Mouse (Mus musculus): Measurements from ENCODE around the gene Pdgfa. TPM values are rescaled to one million over a fixed set of nuclear protein-coding genes. Genes with fewer than 3 reads are reported as not detected.

Gene Pdgfa
- polyA plus RNA-seq, 1 experiment from 2014 or later = 46.0 TPM

DNA sequence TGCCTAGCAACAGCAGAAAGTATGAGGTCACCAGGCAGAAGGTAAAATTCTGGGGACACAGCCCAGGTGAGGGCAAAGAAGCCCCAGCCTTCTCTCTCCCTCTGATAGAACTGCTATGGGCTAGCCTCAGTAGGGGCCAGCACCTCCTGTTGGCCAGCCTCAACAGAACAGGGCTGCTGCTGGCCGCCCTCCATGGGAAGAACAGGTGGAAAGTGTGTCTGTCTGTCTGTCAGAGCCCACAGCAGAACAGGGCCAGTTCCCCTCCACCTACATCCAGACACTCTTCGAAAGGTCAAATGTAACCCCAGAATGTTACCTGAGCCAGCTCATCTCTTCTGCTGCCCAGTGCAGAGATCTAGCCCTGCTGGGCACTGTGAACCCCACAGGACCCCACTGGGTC, 45.9 kb downstream of the Pdgfa start:
- no peak for ATAC-seq (replicated peaks; ENCODE audit: insufficient number of reproducible peaks, insufficient read depth, low FRiP score, low read depth)
- Histone ChIP-seq H3K27ac (no peak overlapping the region), H3K9ac (no peak overlapping the region), H3K4me2 (no peak overlapping the region), H3K9me3 (replicated peaks) (no peaks in the 10 kb centered on the region), H3K4me1 (replicated peaks) (peaks cover 46% of the 10 kb centered on the region), H3K27me3 (no peaks in the 10 kb centered on the region), H3K36me3 (no peaks in the 10 kb centered on the region), H3K4me3 (no peak overlapping the region)
- 89% methylated on average over 2 of the region's 2 CpGs for WGBS

DNA sequence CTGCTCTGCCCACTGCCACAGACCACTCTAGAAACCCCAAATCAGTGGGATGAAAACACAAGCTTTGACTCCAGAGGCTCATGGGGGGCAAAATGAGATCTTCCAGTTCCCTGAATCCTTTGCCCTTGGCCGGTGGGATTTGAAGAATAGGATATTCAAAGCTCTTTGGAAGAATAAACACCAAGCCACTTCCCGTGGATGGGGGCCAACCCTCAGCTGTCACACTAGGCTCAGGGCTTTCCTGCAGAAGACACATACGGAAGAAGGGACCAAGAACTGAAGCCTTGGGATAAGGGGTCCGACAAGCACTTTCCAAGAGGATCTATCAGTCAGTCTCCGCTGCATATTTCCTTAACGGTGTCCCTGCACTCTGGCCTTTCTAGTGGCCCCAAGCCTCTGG, 48.0 kb downstream of the Pdgfa start:
- Histone ChIP-seq H3K4me1 (replicated peaks) (peaks cover 52% of the 10 kb centered on the region), H3K4me2 (no peak overlapping the region), H3K27ac (peak overlapping the region; percentile 98), H3K27me3 (no peaks in the 10 kb centered on the region), H3K4me3 (no peak overlapping the region), H3K36me3 (no peaks in the 10 kb centered on the region), H3K9ac (no peak overlapping the region), H3K9me3 (replicated peaks) (no peaks in the 10 kb centered on the region)
- WGBS = 59% methylated on average over 6 of the region's 6 CpGs
- ATAC-seq (replicated peaks; ENCODE audit: insufficient number of reproducible peaks, insufficient read depth, low FRiP score, low read depth) = no peak

DNA sequence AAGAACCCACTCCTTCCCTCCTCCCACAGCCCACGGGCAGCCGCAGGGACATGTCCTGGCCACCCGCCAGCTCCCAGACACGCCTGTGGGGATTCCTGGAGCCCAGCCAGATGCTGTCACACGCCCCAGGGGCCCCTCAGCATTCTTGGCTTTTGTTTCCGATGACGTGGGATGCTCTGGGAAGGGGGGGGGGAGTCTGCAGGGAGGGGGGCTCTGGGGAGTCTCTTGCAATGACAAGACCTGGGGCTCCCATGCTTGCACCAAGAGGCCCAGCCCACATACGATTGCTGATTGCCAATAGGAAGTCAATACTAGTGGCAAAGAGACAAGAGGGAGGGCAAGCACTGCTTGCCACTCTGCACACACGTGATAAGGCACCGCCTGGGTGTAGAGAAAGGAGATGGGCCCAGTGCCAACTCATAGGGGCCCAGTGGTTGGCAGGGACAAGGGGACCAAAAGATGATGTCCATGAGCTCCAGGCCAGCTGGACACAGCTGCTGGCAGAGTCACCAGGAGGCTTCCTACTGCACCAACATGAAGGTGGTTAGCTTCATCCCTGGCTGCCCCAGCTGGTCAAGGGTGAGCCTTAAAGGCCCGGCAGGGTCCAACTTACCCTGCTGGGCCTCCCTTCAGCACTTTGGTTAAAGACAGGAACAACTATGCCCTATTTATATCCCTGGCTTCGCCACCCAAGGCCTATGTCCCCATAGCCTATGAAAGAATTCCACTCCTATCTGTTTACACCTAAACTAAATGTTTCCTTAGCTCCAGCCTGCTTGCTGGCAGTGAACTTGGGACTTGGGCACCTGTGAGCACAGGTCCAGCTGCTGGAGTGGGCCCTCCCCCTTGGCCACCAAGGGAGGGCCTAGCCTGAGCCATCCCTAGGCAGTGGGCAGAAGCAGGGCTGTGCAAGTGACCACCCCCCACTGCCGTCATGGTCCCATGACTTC, 48.9 kb downstream of the Pdgfa start:
- H3K27ac ChIP-seq = peak overlapping the region; percentile 98
- H3K27me3 ChIP-seq = no peaks in the 10 kb centered on the region
- no peaks in the 10 kb centered on the region for H3K9me3 ChIP-seq (replicated peaks)
- H3K36me3 ChIP-seq = no peaks in the 10 kb centered on the region
- no peak overlapping the region for H3K9ac ChIP-seq
- peak; percentile 75 for ATAC-seq (replicated peaks; ENCODE audit: insufficient number of reproducible peaks, insufficient read depth, low FRiP score, low read depth)
- peak overlapping the region; percentile 44 for H3K4me2 ChIP-seq
- peaks cover 52% of the 10 kb centered on the region for H3K4me1 ChIP-seq (replicated peaks)
- H3K4me3 ChIP-seq = no peak overlapping the region
- 15% methylated on average over 13 of the region's 13 CpGs for WGBS

DNA sequence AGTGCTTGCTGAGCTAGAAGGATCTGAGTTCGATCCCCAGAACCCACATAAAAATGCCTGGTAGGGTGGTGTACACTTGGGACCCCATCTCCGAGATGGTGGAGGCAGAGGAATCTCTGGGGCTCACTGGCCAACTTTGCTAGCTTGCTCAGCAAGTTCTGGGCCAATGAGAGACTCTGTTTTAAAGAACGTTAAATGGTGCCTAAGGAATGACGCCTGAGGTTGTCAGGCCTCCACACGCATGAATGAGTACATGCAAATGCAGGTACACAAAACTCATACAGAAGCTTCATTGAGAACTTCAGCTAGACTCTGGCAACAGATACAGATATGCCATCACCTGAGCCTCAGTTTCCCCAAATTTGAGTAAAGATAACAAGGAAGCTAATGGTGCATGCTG, 49.7 kb downstream of the Pdgfa start:
- Histone ChIP-seq H3K36me3 (no peaks in the 10 kb centered on the region), H3K27me3 (no peaks in the 10 kb centered on the region), H3K9me3 (replicated peaks) (no peaks in the 10 kb centered on the region), H3K4me1 (replicated peaks) (peaks cover 45% of the 10 kb centered on the region), H3K9ac (no peak overlapping the region), H3K4me3 (no peak overlapping the region), H3K4me2 (peak overlapping the region; percentile 44), H3K27ac (peak overlapping the region; percentile 98)
- 73% methylated on average over 5 of the region's 5 CpGs for WGBS
- ATAC-seq (replicated peaks; ENCODE audit: insufficient number of reproducible peaks, insufficient read depth, low FRiP score, low read depth) = no peak

DNA sequence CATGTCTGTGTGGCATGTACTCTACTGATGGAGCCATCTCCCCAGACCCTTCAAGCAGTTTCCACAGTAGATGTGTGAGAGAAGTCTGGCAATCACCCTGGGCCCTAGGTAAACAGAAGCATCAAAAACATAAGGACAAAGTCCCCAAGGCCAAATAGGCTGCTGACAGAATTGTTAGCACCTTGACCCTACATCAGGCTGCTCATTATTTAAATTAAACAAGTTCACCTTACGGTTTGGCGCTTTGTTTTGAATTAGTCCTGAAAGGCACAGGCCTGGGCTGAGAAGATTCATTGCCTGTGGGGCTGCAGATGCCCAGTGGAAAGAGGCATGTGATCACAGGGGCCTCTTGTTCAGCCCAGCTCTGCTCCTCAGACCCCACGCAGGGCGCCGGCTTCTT, 50.2 kb downstream of the Pdgfa start:
- Histone ChIP-seq H3K9me3 (replicated peaks) (no peaks in the 10 kb centered on the region), H3K27me3 (no peaks in the 10 kb centered on the region), H3K4me3 (no peak overlapping the region), H3K27ac (peak overlapping the region; percentile 98), H3K36me3 (no peaks in the 10 kb centered on the region), H3K9ac (no peak overlapping the region), H3K4me1 (replicated peaks) (peaks cover 43% of the 10 kb centered on the region), H3K4me2 (no peak overlapping the region)
- ATAC-seq (replicated peaks; ENCODE audit: insufficient number of reproducible peaks, insufficient read depth, low FRiP score, low read depth) = no peak
- WGBS = 76% methylated on average over 5 of the region's 5 CpGs

DNA sequence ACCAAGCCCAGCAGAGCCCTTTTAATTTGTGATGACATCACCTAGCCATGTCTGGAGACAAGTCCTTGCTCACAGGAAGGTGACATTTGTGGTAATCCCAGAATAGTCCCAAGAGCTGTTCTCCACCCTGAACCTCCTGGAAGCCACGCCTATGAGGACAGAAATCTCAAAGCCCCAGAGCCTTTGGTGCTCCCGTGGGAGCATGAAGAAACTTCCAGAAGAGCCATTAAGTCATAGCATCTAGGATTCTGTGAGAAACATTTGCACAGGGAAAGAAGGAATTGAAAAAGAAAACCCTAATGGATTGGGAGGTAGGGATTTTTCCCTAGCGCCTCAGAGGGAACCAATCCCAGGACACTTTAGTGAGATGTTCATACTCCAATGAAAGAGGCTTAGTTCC, 52.2 kb downstream of the Pdgfa start:
- no peak for ATAC-seq (replicated peaks; ENCODE audit: insufficient number of reproducible peaks, insufficient read depth, low FRiP score, low read depth)
- 72% methylated on average over 3 of the region's 3 CpGs for WGBS
- no peak overlapping the region for H3K4me3 ChIP-seq
- no peaks in the 10 kb centered on the region for H3K27me3 ChIP-seq
- H3K9me3 ChIP-seq (replicated peaks) = no peaks in the 10 kb centered on the region
- peaks cover 42% of the 10 kb centered on the region for H3K4me1 ChIP-seq (replicated peaks)
- H3K9ac ChIP-seq = no peak overlapping the region
- no peaks in the 10 kb centered on the region for H3K36me3 ChIP-seq
- H3K27ac ChIP-seq = no peak overlapping the region
- H3K4me2 ChIP-seq = no peak overlapping the region

DNA sequence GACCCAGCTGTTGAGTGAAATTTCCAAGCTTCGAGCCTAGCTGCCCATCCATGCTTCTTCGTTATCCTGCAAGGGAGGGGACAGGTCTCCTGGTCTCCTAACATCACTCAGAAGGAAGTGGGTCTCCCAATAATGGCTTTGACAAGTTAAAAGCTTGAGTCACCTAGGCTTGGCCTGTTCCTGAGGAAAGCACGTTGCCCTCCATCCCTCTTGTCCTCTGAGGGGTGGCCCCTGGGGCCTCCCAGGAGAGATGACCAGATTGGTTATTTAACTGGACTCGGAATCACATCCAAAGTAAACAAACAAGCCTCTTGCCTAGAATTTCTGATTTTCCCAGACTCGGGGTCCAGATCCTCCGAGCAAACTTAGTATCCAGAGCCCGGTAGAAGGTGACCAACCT, 52.6 kb downstream of the Pdgfa start:
- 74% methylated on average over 7 of the region's 7 CpGs for WGBS
- Histone ChIP-seq H3K9ac (no peak overlapping the region), H3K36me3 (no peaks in the 10 kb centered on the region), H3K9me3 (replicated peaks) (no peaks in the 10 kb centered on the region), H3K27me3 (no peaks in the 10 kb centered on the region), H3K4me1 (replicated peaks) (peaks cover 39% of the 10 kb centered on the region), H3K27ac (no peak overlapping the region), H3K4me3 (no peak overlapping the region), H3K4me2 (no peak overlapping the region)
- ATAC-seq (replicated peaks; ENCODE audit: insufficient number of reproducible peaks, insufficient read depth, low FRiP score, low read depth) = no peak

DNA sequence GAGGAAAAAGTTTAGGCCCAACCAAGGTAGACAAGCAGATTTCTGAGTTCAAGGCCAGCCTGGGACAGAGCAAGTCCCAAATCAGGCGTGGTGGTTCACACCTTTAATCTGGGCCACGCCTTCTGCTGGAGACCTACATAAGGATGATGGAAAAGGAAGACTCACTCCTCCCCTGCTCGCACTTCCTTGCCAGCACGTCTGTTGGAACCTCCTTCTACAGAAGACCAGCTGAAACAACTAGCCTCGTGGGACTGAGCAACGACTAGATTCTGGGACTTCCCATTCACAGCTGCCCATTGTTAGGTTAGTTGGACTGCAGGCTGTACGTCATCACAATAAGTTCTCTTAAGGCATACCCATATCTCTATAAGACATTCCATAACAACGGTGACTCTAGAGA, 55.3 kb downstream of the Pdgfa start:
- Histone ChIP-seq H3K9ac (no peak overlapping the region), H3K36me3 (no peaks in the 10 kb centered on the region), H3K27ac (no peak overlapping the region), H3K4me2 (no peak overlapping the region), H3K4me1 (replicated peaks) (peaks cover 20% of the 10 kb centered on the region), H3K4me3 (no peak overlapping the region), H3K27me3 (no peaks in the 10 kb centered on the region), H3K9me3 (replicated peaks) (no peaks in the 10 kb centered on the region)
- WGBS = 57% methylated on average over 8 of the region's 8 CpGs
- ATAC-seq (replicated peaks; ENCODE audit: insufficient number of reproducible peaks, insufficient read depth, low FRiP score, low read depth) = no peak

DNA sequence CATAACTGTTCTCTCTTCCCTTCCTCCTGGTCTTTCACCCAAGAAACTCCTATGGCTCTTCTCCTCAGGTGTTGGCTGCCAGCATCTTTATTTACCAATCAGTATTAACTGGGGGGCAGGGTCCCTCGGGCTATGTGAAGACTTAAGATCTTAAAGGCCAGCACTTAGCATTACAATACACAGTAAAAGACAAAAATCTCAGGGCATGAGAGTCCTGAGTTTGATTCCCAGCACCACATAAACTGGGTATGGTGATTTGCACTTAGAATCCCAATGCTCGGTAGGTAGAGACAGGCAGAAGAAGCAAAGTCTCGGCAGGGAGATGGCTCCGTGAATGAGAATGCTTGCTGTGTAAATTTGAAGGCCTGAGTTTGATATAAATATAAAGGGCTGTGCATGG, 56.6 kb downstream of the Pdgfa start:
- no peak overlapping the region for H3K4me2 ChIP-seq
- H3K9me3 ChIP-seq (replicated peaks) = no peaks in the 10 kb centered on the region
- ATAC-seq (replicated peaks; ENCODE audit: insufficient number of reproducible peaks, insufficient read depth, low FRiP score, low read depth) = no peak
- peaks cover 14% of the 10 kb centered on the region for H3K4me1 ChIP-seq (replicated peaks)
- no peaks in the 10 kb centered on the region for H3K36me3 ChIP-seq
- no peak overlapping the region for H3K27ac ChIP-seq
- H3K9ac ChIP-seq = no peak overlapping the region
- H3K27me3 ChIP-seq = no peaks in the 10 kb centered on the region
- WGBS = 81% methylated on average over 4 of the region's 4 CpGs
- no peak overlapping the region for H3K4me3 ChIP-seq

DNA sequence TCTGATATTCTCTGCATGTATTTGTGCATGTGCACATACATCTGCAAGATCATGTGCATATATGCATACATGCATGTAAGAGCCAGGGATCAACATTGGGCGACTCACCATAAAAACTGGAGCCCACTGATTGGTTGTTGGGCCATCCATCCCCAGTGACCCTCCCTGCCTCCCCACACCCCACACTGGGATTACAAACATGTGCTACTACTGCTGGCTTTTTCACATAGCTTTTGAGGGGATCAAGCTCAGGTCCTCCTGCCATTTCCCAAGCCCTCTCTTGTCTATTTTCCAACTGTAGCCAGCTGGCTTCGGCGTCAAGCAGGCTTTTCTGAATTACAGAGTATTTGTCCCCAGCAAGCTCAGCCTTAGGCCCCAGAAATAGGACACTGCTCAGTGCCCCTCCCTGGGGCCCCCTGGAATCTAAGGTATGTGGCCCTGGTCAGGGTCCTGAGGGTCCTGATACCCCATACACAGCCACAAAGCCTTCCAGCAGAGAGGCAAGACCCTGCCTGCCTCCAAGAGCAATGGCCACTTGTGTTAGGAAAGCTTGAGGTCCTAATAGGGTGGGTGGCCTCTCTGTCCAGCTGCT, 58.5 kb downstream of the Pdgfa start:
- H3K27ac ChIP-seq = no peak overlapping the region
- no peak overlapping the region for H3K9ac ChIP-seq
- H3K27me3 ChIP-seq = no peaks in the 10 kb centered on the region
- no peak overlapping the region for H3K4me3 ChIP-seq
- H3K4me1 ChIP-seq (replicated peaks) = peaks cover 14% of the 10 kb centered on the region
- no peaks in the 10 kb centered on the region for H3K9me3 ChIP-seq (replicated peaks)
- 58% methylated on average over 3 of the region's 3 CpGs for WGBS
- no peaks in the 10 kb centered on the region for H3K36me3 ChIP-seq
- H3K4me2 ChIP-seq = no peak overlapping the region
- no peak for ATAC-seq (replicated peaks; ENCODE audit: insufficient number of reproducible peaks, insufficient read depth, low FRiP score, low read depth)

DNA sequence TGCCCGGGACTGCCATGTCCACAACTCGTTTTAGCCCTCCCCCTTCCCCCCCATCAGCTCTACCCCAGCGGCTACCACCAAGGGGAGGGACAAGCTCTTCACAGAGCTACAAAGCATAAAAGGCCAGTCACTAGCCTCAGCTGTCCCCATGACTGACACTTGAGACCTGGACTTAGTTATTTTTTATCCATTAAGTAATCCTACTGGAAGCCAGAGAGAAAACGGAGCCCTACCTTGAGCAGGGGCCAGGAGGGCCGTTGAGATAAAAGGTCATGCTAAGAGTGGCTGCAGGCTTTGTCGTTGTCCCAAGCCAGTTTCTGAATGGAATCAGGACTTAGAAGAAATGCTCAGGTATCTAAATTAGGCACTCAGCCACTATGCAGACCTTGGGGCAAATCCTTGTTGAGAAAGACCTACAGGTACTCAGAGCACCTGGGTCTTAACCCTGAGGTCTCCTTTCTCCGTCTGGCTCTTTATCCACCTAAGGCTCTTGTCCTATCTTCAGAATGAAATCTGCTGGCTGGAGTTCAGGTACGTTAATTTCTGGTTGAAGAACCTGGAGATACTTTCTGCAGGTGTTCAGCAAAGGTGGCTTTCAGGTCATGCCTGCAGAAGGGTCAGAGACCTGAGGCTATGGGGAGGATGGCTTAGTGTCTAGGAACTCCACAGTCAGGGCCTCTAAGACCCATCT, 60.6 kb downstream of the Pdgfa start:
- Histone ChIP-seq H3K27me3 (no peaks in the 10 kb centered on the region), H3K27ac (no peak overlapping the region), H3K4me2 (no peak overlapping the region), H3K36me3 (no peaks in the 10 kb centered on the region), H3K9ac (no peak overlapping the region), H3K4me3 (no peak overlapping the region), H3K4me1 (replicated peaks) (peaks cover 28% of the 10 kb centered on the region), H3K9me3 (replicated peaks) (no peaks in the 10 kb centered on the region)
- no peak for ATAC-seq (replicated peaks; ENCODE audit: insufficient number of reproducible peaks, insufficient read depth, low FRiP score, low read depth)
- 59% methylated on average over 8 of the region's 8 CpGs for WGBS
